Mouse (Mus musculus) T-helper 2 cell (primary cell): ENCODE data around the gene Olfr1168.

Experiments used
- in situ Hi-C: fragments of 300-600 bp; cut with MboI, MseI; formaldehyde crosslinking; loops from one replicate; pipeline ENCODE4 v1.15.1; 2025; ENCODE audit warnings: high pct_unique_total_duplicates

Gene Olfr1168

DNA sequence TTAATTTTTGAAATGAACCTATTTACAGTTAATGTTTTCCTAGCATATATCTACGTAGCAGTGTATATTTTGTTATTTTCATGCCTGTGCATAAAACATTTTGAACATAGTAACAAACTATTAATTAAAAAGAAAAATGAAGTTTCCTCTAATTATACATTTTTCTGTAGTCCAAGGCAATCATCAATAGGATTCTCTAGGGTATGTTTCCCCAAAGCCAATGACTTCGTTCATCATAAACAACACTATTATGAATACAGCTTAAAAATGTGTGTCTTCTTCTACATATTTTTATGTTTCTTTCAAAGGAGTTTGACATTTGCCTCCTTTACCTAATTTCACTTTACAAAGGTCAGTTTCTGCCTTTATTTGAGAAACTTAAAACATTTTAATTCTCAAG is at the start of gene Olfr1168:
TSS of gene Olfr1168 (plus strand) at position 301 of the 400 bp plus-strand sequence.
- in situ Hi-C loops: no loop called here

DNA sequence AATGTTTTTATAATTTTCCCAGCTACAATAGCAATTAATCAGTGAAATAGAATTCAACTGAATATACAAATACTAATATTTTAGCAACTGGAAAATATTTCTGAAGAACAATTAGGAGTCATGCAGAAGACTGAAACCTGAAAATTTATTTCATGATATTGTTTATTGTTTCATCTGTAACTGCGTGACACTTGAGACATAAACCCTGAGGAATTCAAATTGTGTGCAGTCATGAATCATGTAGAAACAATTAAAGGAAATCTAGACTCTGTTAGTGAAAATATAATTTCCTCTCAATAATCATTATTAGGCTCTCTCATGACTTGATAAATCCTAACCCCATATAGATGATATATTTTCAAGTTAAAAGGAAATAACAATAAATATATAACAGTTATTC is 26.6 kb upstream of the Olfr1168 start, which contains the start of gene Olfr1167:
TSS of gene Olfr1167 (minus strand) at position 101 of the 400 bp plus-strand sequence.
- in situ Hi-C loops: loop anchor here (5.0 kb wide), 1 partner anchor 107 kb away; no protein-coding TSS in a partner anchor

DNA sequence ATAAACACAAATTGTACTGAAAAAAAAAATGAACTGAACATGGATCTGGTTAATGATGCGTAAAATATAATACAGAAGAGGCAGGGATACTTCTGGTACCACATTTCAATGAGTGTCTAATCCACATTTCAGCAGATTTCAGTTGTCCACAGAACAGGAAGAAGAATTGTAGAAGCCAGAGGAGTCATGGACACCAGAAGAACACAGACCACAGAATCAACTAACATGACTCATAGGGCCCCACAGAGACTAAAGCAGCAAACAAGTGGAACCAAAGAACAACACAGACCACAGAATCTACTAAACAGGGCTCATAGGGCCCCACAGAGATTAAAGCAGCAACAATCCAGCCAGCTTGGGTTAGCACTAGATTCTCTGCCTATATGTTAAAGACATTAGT is 39.1 kb downstream of the Olfr1168 start:
- in situ Hi-C loops: no loop called here

DNA sequence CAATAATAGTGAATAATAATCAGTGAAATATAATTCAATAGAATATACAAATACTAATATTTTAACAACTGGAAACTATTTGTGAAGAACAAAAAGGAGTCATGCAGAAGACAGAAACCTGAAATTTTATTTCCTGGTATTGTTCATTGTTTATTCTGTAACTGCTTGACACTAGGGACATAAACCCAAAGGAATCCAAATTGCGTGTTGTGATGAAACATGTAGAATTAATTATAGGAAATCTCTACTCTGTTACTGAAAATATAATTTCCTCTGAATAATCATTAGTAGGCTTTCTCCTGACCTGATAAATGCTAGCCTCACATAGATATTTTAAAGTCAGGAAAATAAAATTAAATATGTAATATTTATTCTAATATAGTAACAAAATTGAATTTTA is 46.6 kb downstream of the Olfr1168 start, which contains the start of gene Olfr1170:
TSS of gene Olfr1170 (minus strand) at position 101 of the 400 bp plus-strand sequence.
- in situ Hi-C loops: no loop called here
